Mouse (Mus musculus): Measurements from ENCODE around the gene Krt26. TPM values are rescaled to one million over a fixed set of nuclear protein-coding genes. Genes with fewer than 3 reads are reported as not detected.

Gene Krt26
- polyA plus RNA-seq, 1 experiment, result not detected

GRCm38 (mm10) chr11:99329655-99330054 is 8.1 kb downstream of the Krt26 start:
- no peak for TF ChIP-seq CTCF (IDR thresholded peaks at IDR 0.05; ENCODE audit: low read depth, low read length)
- no peak for TF ChIP-seq POLR2A (IDR thresholded peaks at IDR 0.05; ENCODE audit: insufficient read depth, low read length)
- TF ChIP-seq EP300 (IDR thresholded peaks at IDR 0.05; ENCODE audit: insufficient read depth, low read depth, low read length), result no peak
- Histone ChIP-seq H3K4me3 (ENCODE audit: low read depth, low read length) (no peak overlapping the region), H3K27ac (ENCODE audit: insufficient read depth, low read length) (no peak overlapping the region), H3K27me3 (ENCODE audit: control insufficient read depth, insufficient read depth, low read length, poor library complexity, severe bottlenecking) (no peaks in the 10 kb centered on the region), H3K36me3 (ENCODE audit: control insufficient read depth, insufficient read depth, low read length, poor library complexity, severe bottlenecking) (no peaks in the 10 kb centered on the region), H3K9ac (ENCODE audit: low read depth, poor library complexity, severe bottlenecking) (no peak overlapping the region), H3K9me3 (replicated peaks; ENCODE audit: control insufficient read depth, insufficient read depth, low read length, poor library complexity, severe bottlenecking) (no peaks in the 10 kb centered on the region), H3K4me1 (ENCODE audit: control insufficient read depth, insufficient read depth, low read length) (no peaks in the 10 kb centered on the region)

GRCm38 (mm10) chr11:99322851-99323250 is 14.9 kb downstream of the Krt26 start, which contains the start of gene Krt25:
Gene Krt25, minus strand, starts transcription at chr11:99322951.
- H3K4me1 ChIP-seq (ENCODE audit: control insufficient read depth, insufficient read depth, low read length), result no peaks in the 10 kb centered on the region
- no peak within 1 kb of the TSS for H3K27ac ChIP-seq (ENCODE audit: insufficient read depth, low read length)
- no peaks in the 10 kb centered on the region for H3K9me3 ChIP-seq (replicated peaks; ENCODE audit: control insufficient read depth, insufficient read depth, low read length, poor library complexity, severe bottlenecking)
- TF ChIP-seq POLR2A (IDR thresholded peaks at IDR 0.05; ENCODE audit: insufficient read depth, low read length) (no peak), EP300 (IDR thresholded peaks at IDR 0.05; ENCODE audit: insufficient read depth, low read depth, low read length) (no peak), CTCF (IDR thresholded peaks at IDR 0.05; ENCODE audit: low read depth, low read length) (no peak)
- H3K4me3 ChIP-seq (ENCODE audit: low read depth, low read length), result no peak within 1 kb of the TSS
- no peaks in the 10 kb centered on the region for H3K27me3 ChIP-seq (ENCODE audit: control insufficient read depth, insufficient read depth, low read length, poor library complexity, severe bottlenecking)
- H3K36me3 ChIP-seq (ENCODE audit: control insufficient read depth, insufficient read depth, low read length, poor library complexity, severe bottlenecking), result no peaks in the 10 kb centered on the region
- no peak within 1 kb of the TSS for H3K9ac ChIP-seq (ENCODE audit: low read depth, poor library complexity, severe bottlenecking)

- Histone ChIP-seq H3K4me3 (ENCODE audit: low read depth, low read length) (no peak overlapping the region), H3K27ac (ENCODE audit: insufficient read depth, low read length) (no peak overlapping the region), H3K4me1 (ENCODE audit: control insufficient read depth, insufficient read depth, low read length) (no peaks in the 10 kb centered on the region), H3K36me3 (ENCODE audit: control insufficient read depth, insufficient read depth, low read length, poor library complexity, severe bottlenecking) (no peaks in the 10 kb centered on the region), H3K9ac (ENCODE audit: low read depth, poor library complexity, severe bottlenecking) (no peak overlapping the region), H3K27me3 (ENCODE audit: control insufficient read depth, insufficient read depth, low read length, poor library complexity, severe bottlenecking) (no peaks in the 10 kb centered on the region), H3K9me3 (replicated peaks; ENCODE audit: control insufficient read depth, insufficient read depth, low read length, poor library complexity, severe bottlenecking) (no peaks in the 10 kb centered on the region)
- TF ChIP-seq CTCF (IDR thresholded peaks at IDR 0.05; ENCODE audit: low read depth, low read length), result no peak
- no peak for TF ChIP-seq POLR2A (IDR thresholded peaks at IDR 0.05; ENCODE audit: insufficient read depth, low read length)
- TF ChIP-seq EP300 (IDR thresholded peaks at IDR 0.05; ENCODE audit: insufficient read depth, low read depth, low read length), result no peak
Observed at GRCm38 (mm10) chr11:99321094-99321493, 16.7 kb downstream of the Krt26 start.

- Histone ChIP-seq H3K9ac (ENCODE audit: low read depth, poor library complexity, severe bottlenecking) (no peak overlapping the region), H3K9me3 (replicated peaks; ENCODE audit: control insufficient read depth, insufficient read depth, low read length, poor library complexity, severe bottlenecking) (no peaks in the 10 kb centered on the region), H3K27me3 (ENCODE audit: control insufficient read depth, insufficient read depth, low read length, poor library complexity, severe bottlenecking) (no peaks in the 10 kb centered on the region), H3K27ac (ENCODE audit: insufficient read depth, low read length) (no peak overlapping the region), H3K4me1 (ENCODE audit: control insufficient read depth, insufficient read depth, low read length) (no peaks in the 10 kb centered on the region), H3K36me3 (ENCODE audit: control insufficient read depth, insufficient read depth, low read length, poor library complexity, severe bottlenecking) (no peaks in the 10 kb centered on the region), H3K4me3 (ENCODE audit: low read depth, low read length) (no peak overlapping the region)
- TF ChIP-seq CTCF (IDR thresholded peaks at IDR 0.05; ENCODE audit: low read depth, low read length), result no peak
Observed at GRCm38 (mm10) chr11:99319127-99319526, 18.6 kb downstream of the Krt26 start.

GRCm38 (mm10) chr11:99316543-99316942 is 21.2 kb downstream of the Krt26 start:
- H3K27me3 ChIP-seq (ENCODE audit: control insufficient read depth, insufficient read depth, low read length, poor library complexity, severe bottlenecking), result no peaks in the 10 kb centered on the region
- no peak overlapping the region for H3K27ac ChIP-seq (ENCODE audit: insufficient read depth, low read length)
- no peak for TF ChIP-seq EP300 (IDR thresholded peaks at IDR 0.05; ENCODE audit: insufficient read depth, low read depth, low read length)
- TF ChIP-seq POLR2A (IDR thresholded peaks at IDR 0.05; ENCODE audit: insufficient read depth, low read length), result no peak
- TF ChIP-seq CTCF (IDR thresholded peaks at IDR 0.05; ENCODE audit: low read depth, low read length), result no peak

GRCm38 (mm10) chr11:99314594-99314993 is 23.2 kb downstream of the Krt26 start:
- H3K9ac ChIP-seq (ENCODE audit: low read depth, poor library complexity, severe bottlenecking), result no peak overlapping the region
- no peaks in the 10 kb centered on the region for H3K36me3 ChIP-seq (ENCODE audit: control insufficient read depth, insufficient read depth, low read length, poor library complexity, severe bottlenecking)
- TF ChIP-seq EP300 (IDR thresholded peaks at IDR 0.05; ENCODE audit: insufficient read depth, low read depth, low read length) (no peak), POLR2A (IDR thresholded peaks at IDR 0.05; ENCODE audit: insufficient read depth, low read length) (no peak), CTCF (IDR thresholded peaks at IDR 0.05; ENCODE audit: low read depth, low read length) (no peak)

More at GRCm38 (mm10) chr11:99316543-99316942, 21.2 kb downstream of the Krt26 start:
- H3K4me1 ChIP-seq (ENCODE audit: control insufficient read depth, insufficient read depth, low read length), result no peaks in the 10 kb centered on the region
- no peak overlapping the region for H3K4me3 ChIP-seq (ENCODE audit: low read depth, low read length)
- H3K36me3 ChIP-seq (ENCODE audit: control insufficient read depth, insufficient read depth, low read length, poor library complexity, severe bottlenecking), result no peaks in the 10 kb centered on the region
- H3K9me3 ChIP-seq (replicated peaks; ENCODE audit: control insufficient read depth, insufficient read depth, low read length, poor library complexity, severe bottlenecking), result no peaks in the 10 kb centered on the region
- no peak overlapping the region for H3K9ac ChIP-seq (ENCODE audit: low read depth, poor library complexity, severe bottlenecking)

More at GRCm38 (mm10) chr11:99314594-99314993, 23.2 kb downstream of the Krt26 start:
- H3K4me3 ChIP-seq (ENCODE audit: low read depth, low read length), result no peak overlapping the region
- H3K27me3 ChIP-seq (ENCODE audit: control insufficient read depth, insufficient read depth, low read length, poor library complexity, severe bottlenecking), result no peaks in the 10 kb centered on the region
- H3K27ac ChIP-seq (ENCODE audit: insufficient read depth, low read length), result no peak overlapping the region
- no peaks in the 10 kb centered on the region for H3K4me1 ChIP-seq (ENCODE audit: control insufficient read depth, insufficient read depth, low read length)
- H3K9me3 ChIP-seq (replicated peaks; ENCODE audit: control insufficient read depth, insufficient read depth, low read length, poor library complexity, severe bottlenecking), result no peaks in the 10 kb centered on the region

All from ES-Bruce4 (cell line).